Mouse (Mus musculus) myocyte (in vitro differentiated cells): ENCODE measurements around the gene Hlx. TPM values are rescaled to one million over a fixed set of nuclear protein-coding genes. Genes with fewer than 3 reads are reported as not detected.

Experiments used
- H3K27me3 ChIP-seq: one replicate; pipeline ENCODE4 v1.6.1; 2011; ENCODE audit not compliant: control insufficient read depth, insufficient read depth, insufficient read length
- H3K36me3 ChIP-seq: one replicate; pipeline ENCODE4 v1.6.1; 2011; ENCODE audit not compliant: control insufficient read depth, insufficient read depth
- H3K4me2 ChIP-seq: one replicate; pipeline ENCODE4 v1.6.1; 2011; ENCODE audit warnings: low read depth, control low read depth
- H3K4me3 ChIP-seq: one replicate; pipeline ENCODE4 v1.5.1; 2011; ENCODE audit warnings: mild to moderate bottlenecking, control low read depth, moderate library complexity
- H3K79me2 ChIP-seq: one replicate; pipeline ENCODE4 v1.6.1; 2011; ENCODE audit not compliant: control insufficient read depth, insufficient read depth
- H3ac ChIP-seq: one replicate; pipeline ENCODE4 v1.6.1; 2011; ENCODE audit not compliant: control insufficient read depth, insufficient read length
- CEBPB ChIP-seq: IDR thresholded peaks from 2 replicates; pipeline ENCODE4 v1.6.1; 2011; ENCODE audit warnings: mild to moderate bottlenecking, moderate library complexity; ENCODE audit not compliant: poor library complexity, insufficient read depth, severe bottlenecking
- E2F4 ChIP-seq: IDR thresholded peaks from one replicate; pipeline ENCODE4 v1.6.1; 2011; ENCODE audit warnings: mild to moderate bottlenecking, control low read depth, moderate library complexity; ENCODE audit not compliant: insufficient read depth
- MAX ChIP-seq: IDR thresholded peaks from one replicate; pipeline ENCODE4 v1.6.1; 2011; ENCODE audit warnings: low read depth, mild to moderate bottlenecking, control low read depth
- MYOD1 ChIP-seq, 3 experiments: IDR thresholded peaks; one replicate each; pipeline ENCODE4 v1.6.1; 2011; ENCODE audit warnings: control low read depth in 2 of 3, low read depth in 2 of 3, mild to moderate bottlenecking in 2 of 3, moderate library complexity in 1 of 3; ENCODE audit not compliant: insufficient read length in 2 of 3, control insufficient read depth in 1 of 3
- MYOG ChIP-seq, 3 experiments: IDR thresholded peaks; one replicate each; pipeline ENCODE4 v1.6.1; 2011; ENCODE audit warnings: control low read depth in 2 of 3, low read depth in 2 of 3, mild to moderate bottlenecking in 2 of 3; ENCODE audit not compliant: insufficient read length in 2 of 3, control insufficient read depth in 1 of 3, insufficient read depth in 1 of 3
- POLR2A ChIP-seq: IDR thresholded peaks from one replicate; pipeline ENCODE4 v1.6.1; 2011; ENCODE audit warnings: low read depth, mild to moderate bottlenecking, control low read depth, moderate library complexity; ENCODE audit not compliant: insufficient read length
- POLR2AphosphoS2 ChIP-seq: IDR thresholded peaks from one replicate; pipeline ENCODE4 v1.6.1; 2011; ENCODE audit warnings: low read depth, control low read depth; ENCODE audit not compliant: insufficient read length
- REST ChIP-seq: IDR thresholded peaks from one replicate; pipeline ENCODE4 v1.6.1; 2011; ENCODE audit warnings: mild to moderate bottlenecking, control low read depth, moderate library complexity; ENCODE audit not compliant: insufficient read depth, insufficient read length
- SRF ChIP-seq: IDR thresholded peaks from one replicate; pipeline ENCODE4 v1.6.1; 2011; ENCODE audit warnings: low read depth; ENCODE audit not compliant: control insufficient read depth, insufficient read length
- TCF12 ChIP-seq: IDR thresholded peaks from one replicate; pipeline ENCODE4 v1.6.1; 2011; ENCODE audit warnings: mild to moderate bottlenecking, control low read depth; ENCODE audit not compliant: poor library complexity, insufficient read depth, severe bottlenecking
- TCF3 ChIP-seq: IDR thresholded peaks from one replicate; pipeline ENCODE4 v1.6.1; 2011; ENCODE audit warnings: low read depth, control low read depth; ENCODE audit not compliant: insufficient read length
- USF1 ChIP-seq: IDR thresholded peaks from one replicate; pipeline ENCODE4 v1.6.1; 2011; ENCODE audit warnings: low read depth, mild to moderate bottlenecking, control low read depth, moderate library complexity
- polyA plus RNA-seq: library from polyadenylated mRNA; unstranded; fragments of >200 nt; fragmentation: generic; extraction: Trizol; gene quantifications from one replicate; pipeline ENCODE4 v1.2.1, GENCODE M21; 2012; ENCODE audit warnings: missing spikeins

The Hlx gene
- polyA plus RNA-seq, 1 experiment = 15.8 TPM

DNA sequence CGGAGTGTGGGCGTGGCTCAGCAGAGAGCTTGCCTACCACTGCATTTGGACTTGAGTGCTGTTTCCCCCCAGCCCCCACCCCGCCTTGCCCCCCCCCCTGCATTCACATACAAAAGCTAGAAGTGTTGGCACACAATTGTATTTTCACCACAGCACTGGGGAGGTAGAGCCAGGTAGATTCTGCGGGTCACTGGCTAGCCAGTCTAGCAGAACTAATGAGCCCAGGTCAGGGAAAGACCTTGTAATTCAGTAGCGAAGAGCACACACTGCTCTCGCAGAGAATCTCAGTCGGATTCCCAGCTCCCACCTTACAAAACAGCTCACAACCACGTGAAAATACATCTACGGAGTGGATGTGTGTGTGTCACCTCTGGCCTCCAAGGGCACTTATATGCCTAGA lies 42.9 kb upstream of the Hlx start:
- Histone ChIP-seq H3K79me2 (no peaks in the 10 kb centered on the region), H3ac (no peak overlapping the region), H3K4me2 (no peak overlapping the region), H3K36me3 (no peaks in the 10 kb centered on the region), H3K27me3 (no peaks in the 10 kb centered on the region), H3K4me3 (no peak overlapping the region)
- TF ChIP-seq TCF12 = no peak
- no peak for TF ChIP-seq CEBPB
- TF ChIP-seq MAX = no peak
- no peak for TF ChIP-seq USF1
- TF ChIP-seq MYOD1 (IDR thresholded peaks at IDR 0.05; ENCODE audit: control insufficient read depth in 1 of 3, insufficient read length in 2 of 3, low read depth in 2 of 3) = no peak
- TF ChIP-seq TCF3 = no peak
- no peak for TF ChIP-seq MYOG (IDR thresholded peaks at IDR 0.05; ENCODE audit: control insufficient read depth in 1 of 3, insufficient read depth in 1 of 3, insufficient read length in 2 of 3, low read depth in 2 of 3)
- no peak for TF ChIP-seq POLR2AphosphoS2
- TF ChIP-seq E2F4 = no peak

GRCm38 (mm10) chr1:184771891-184772249 lies 39.5 kb upstream of the Hlx start:
- Histone ChIP-seq H3K79me2 (no peaks in the 10 kb centered on the region), H3K4me3 (no peak overlapping the region), H3K27me3 (no peaks in the 10 kb centered on the region), H3K4me2 (no peak overlapping the region), H3ac (no peak overlapping the region), H3K36me3 (no peaks in the 10 kb centered on the region)
- no peak for TF ChIP-seq MYOG (IDR thresholded peaks at IDR 0.05; ENCODE audit: control insufficient read depth in 1 of 3, insufficient read depth in 1 of 3, insufficient read length in 2 of 3, low read depth in 2 of 3)
- no peak for TF ChIP-seq E2F4
- TF ChIP-seq USF1 = no peak
- no peak for TF ChIP-seq POLR2A
- no peak for TF ChIP-seq POLR2AphosphoS2
- TF ChIP-seq REST = no peak
- TF ChIP-seq MAX = no peak
- no peak for TF ChIP-seq CEBPB
- TF ChIP-seq MYOD1 (IDR thresholded peaks at IDR 0.05; ENCODE audit: control insufficient read depth in 1 of 3, insufficient read length in 2 of 3, low read depth in 2 of 3) = no peak
- no peak for TF ChIP-seq SRF
- no peak for TF ChIP-seq TCF3
- TF ChIP-seq TCF12 = no peak

DNA sequence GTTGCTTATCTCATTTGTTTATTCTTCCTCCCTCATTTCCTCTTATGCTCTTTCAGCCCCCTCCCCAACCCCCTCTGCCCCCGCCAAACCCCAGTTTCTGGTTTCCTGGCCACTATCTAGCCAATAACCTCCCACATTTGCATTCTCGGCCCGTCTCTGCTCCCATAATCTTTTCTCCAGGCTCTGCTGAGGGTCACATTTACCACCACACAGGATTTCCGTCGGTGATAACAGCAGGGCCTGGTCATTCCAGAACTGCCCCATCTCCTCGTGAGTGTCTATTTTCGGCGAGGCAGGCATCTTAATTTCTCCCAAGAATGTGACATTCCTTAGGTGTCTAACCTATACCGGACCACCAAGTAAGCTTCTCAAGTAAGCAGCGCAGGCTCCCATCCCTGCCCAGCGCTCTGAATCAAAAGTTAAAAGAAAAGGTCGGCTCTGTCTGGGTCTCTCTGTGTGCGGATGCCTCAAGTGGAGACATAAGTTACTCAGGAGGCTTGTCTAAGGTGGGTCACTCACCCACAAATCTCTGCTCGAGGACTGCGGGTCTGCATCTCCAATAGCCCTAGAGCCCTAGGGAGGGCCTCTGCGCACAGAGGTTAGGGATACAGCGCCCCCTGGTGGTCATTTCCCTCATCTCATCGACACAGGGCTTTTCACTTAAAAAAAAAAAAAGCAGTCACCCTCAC lies 38.9 kb upstream of the Hlx start:
- H3ac ChIP-seq = no peak overlapping the region
- H3K36me3 ChIP-seq = no peaks in the 10 kb centered on the region
- H3K79me2 ChIP-seq = no peaks in the 10 kb centered on the region
- no peaks in the 10 kb centered on the region for H3K27me3 ChIP-seq
- no peak for TF ChIP-seq CEBPB
- no peak for TF ChIP-seq MYOG (IDR thresholded peaks at IDR 0.05; ENCODE audit: control insufficient read depth in 1 of 3, insufficient read depth in 1 of 3, insufficient read length in 2 of 3, low read depth in 2 of 3)
- no peak for TF ChIP-seq REST
- no peak for TF ChIP-seq E2F4
- TF ChIP-seq MAX = no peak
- no peak for TF ChIP-seq MYOD1 (IDR thresholded peaks at IDR 0.05; ENCODE audit: control insufficient read depth in 1 of 3, insufficient read length in 2 of 3, low read depth in 2 of 3)
- TF ChIP-seq USF1 = no peak
- TF ChIP-seq TCF3 = no peak
- no peak for TF ChIP-seq POLR2AphosphoS2
- TF ChIP-seq POLR2A = no peak
- no peak for TF ChIP-seq SRF
- TF ChIP-seq TCF12 = no peak
- no peak overlapping the region for H3K4me3 ChIP-seq
- H3K4me2 ChIP-seq = no peak overlapping the region

DNA sequence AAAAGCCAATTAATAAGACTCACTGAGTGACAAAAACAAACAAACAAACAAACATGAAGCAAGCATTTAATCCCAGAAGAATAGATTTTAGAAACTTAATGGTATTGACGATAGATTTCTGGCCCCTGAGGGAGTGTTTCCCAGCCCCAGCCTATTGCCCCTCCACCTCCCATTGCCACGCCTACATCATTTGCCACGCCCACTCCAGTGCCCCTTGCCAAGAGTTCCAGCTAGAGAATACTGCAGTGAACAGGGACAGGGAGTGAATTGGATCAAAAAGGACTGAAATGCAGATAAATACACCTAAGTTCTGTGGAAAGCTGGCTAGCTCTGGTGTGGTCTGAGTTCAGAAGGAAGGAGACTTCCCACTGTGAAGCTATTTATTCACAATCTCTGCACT lies 31.4 kb upstream of the Hlx start:
- Histone ChIP-seq H3K27me3 (no peaks in the 10 kb centered on the region), H3K36me3 (no peaks in the 10 kb centered on the region), H3K4me2 (no peak overlapping the region), H3K4me3 (no peak overlapping the region), H3ac (no peak overlapping the region), H3K79me2 (no peaks in the 10 kb centered on the region)
- no peak for TF ChIP-seq POLR2AphosphoS2
- no peak for TF ChIP-seq POLR2A
- TF ChIP-seq SRF = no peak
- TF ChIP-seq MYOG (IDR thresholded peaks at IDR 0.05; ENCODE audit: control insufficient read depth in 1 of 3, insufficient read depth in 1 of 3, insufficient read length in 2 of 3, low read depth in 2 of 3) = no peak
- no peak for TF ChIP-seq MYOD1 (IDR thresholded peaks at IDR 0.05; ENCODE audit: control insufficient read depth in 1 of 3, insufficient read length in 2 of 3, low read depth in 2 of 3)
- TF ChIP-seq USF1 = no peak
- no peak for TF ChIP-seq MAX

DNA sequence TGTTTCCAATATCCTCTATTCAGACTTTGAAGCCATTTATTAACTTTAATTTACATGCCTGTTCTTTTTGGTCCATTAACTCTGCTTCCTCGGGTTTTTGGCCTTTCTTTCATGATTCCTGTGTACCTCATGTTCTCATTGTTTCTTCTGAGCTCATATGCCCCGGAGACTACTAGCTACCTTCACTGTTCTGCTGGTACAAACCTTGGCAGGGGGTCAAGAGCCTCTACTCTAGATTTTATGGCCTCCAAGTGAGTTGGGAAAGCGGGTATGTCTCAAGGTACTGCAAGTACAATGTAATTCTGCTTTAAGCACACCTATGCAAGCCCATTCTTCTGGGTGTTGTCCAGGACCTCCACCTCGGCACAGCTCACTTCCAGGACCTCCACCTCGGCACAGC lies 30.5 kb upstream of the Hlx start:
- Histone ChIP-seq H3K4me2 (no peak overlapping the region), H3ac (no peak overlapping the region), H3K4me3 (no peak overlapping the region), H3K27me3 (no peaks in the 10 kb centered on the region), H3K79me2 (no peaks in the 10 kb centered on the region), H3K36me3 (no peaks in the 10 kb centered on the region)
- no peak for TF ChIP-seq POLR2A
- no peak for TF ChIP-seq E2F4
- no peak for TF ChIP-seq CEBPB
- no peak for TF ChIP-seq USF1
- no peak for TF ChIP-seq TCF3
- TF ChIP-seq SRF = no peak
